Mouse (Mus musculus) NIH3T3 (cell line): ENCODE results near the gene Stard5.

Source experiments
- DNase-seq: peaks from one replicate; pipeline ENCODE4 v3.0.0-alpha.2; 2012; ENCODE audit warnings: low read depth

The Stard5 gene

GRCm38 (mm10) chr7:83631828-83632681 lies at the start of gene Stard5:
TSS of gene Stard5 (plus strand) at chr7:83631959.
- peak; percentile 97 for DNase-seq

GRCm38 (mm10) chr7:83584639-83585471 lies 46.9 kb upstream of the Stard5 start, which contains the start of gene Tmc3:
TSS of gene Tmc3 (plus strand) at chr7:83584927.
- DNase-seq: peak; percentile 67

GRCm38 (mm10) chr7:83594056-83594455 lies 37.7 kb upstream of the Stard5 start:
- no peak for DNase-seq

- DNase-seq: no peak
These were observed 34.7 kb upstream of the Stard5 start for GRCm38 (mm10) chr7:83597063-83597462.

- DNase-seq: no peak
These were observed 32.5 kb upstream of the Stard5 start for GRCm38 (mm10) chr7:83598997-83599912.

GRCm38 (mm10) chr7:83599913-83600286 lies 31.9 kb upstream of the Stard5 start:
- DNase-seq: peak; percentile 39

GRCm38 (mm10) chr7:83604180-83604944 lies 27.4 kb upstream of the Stard5 start:
- DNase-seq: no peak

GRCm38 (mm10) chr7:83606796-83607195 lies 25.0 kb upstream of the Stard5 start:
- no peak for DNase-seq

- DNase-seq: no peak
These were observed 21.9 kb upstream of the Stard5 start for GRCm38 (mm10) chr7:83609891-83610290.

GRCm38 (mm10) chr7:83611886-83612285 lies 19.9 kb upstream of the Stard5 start:
- DNase-seq: no peak

- no peak for DNase-seq
These were observed 16.5 kb upstream of the Stard5 start for GRCm38 (mm10) chr7:83615272-83615671.

GRCm38 (mm10) chr7:83615815-83616214 lies 15.9 kb upstream of the Stard5 start:
- DNase-seq: no peak

GRCm38 (mm10) chr7:83616268-83616667 lies 15.5 kb upstream of the Stard5 start:
- peak; percentile 13 for DNase-seq

- DNase-seq: no peak
These were observed 13.1 kb upstream of the Stard5 start for GRCm38 (mm10) chr7:83618709-83619108.

GRCm38 (mm10) chr7:83622582-83622981 lies 9.2 kb upstream of the Stard5 start:
- no peak for DNase-seq

GRCm38 (mm10) chr7:83624065-83624464 lies 7.7 kb upstream of the Stard5 start:
- no peak for DNase-seq

- DNase-seq: peak; percentile 48
These were observed 5.1 kb upstream of the Stard5 start for GRCm38 (mm10) chr7:83626557-83627257.

GRCm38 (mm10) chr7:83627369-83627768 lies 4.4 kb upstream of the Stard5 start:
- DNase-seq: no peak

GRCm38 (mm10) chr7:83631073-83631827 lies 509 bp upstream of the Stard5 start:
- peak; percentile 55 for DNase-seq

GRCm38 (mm10) chr7:83632682-83633120 lies 942 bp downstream of the Stard5 start:
- DNase-seq: no peak
